Mouse (Mus musculus) cerebellum, postnatal 25 days (tissue): ENCODE measurements around the gene 4930595D18Rik.

Experiments
- DNase-seq, 2 experiments: peaks; one replicate each; pipeline ENCODE4 v3.0.0; 2021; ENCODE audit warnings: mixed read lengths in 2 of 2

4930595D18Rik gene

GRCm38 (mm10) chr12:111165146-111165812, 19.0 kb downstream of the 4930595D18Rik start:
- peak; percentile 52 to 68 for DNase-seq

- DNase-seq = peak; percentile 84 to 91
Observed at GRCm38 (mm10) chr12:111164310-111164751, 20.0 kb downstream of the 4930595D18Rik start.

- no peak for DNase-seq
Observed at GRCm38 (mm10) chr12:111162312-111163061, 21.8 kb downstream of the 4930595D18Rik start.

GRCm38 (mm10) chr12:111161943-111162311, 22.4 kb downstream of the 4930595D18Rik start:
- DNase-seq = no peak

GRCm38 (mm10) chr12:111160871-111161270, 23.4 kb downstream of the 4930595D18Rik start:
- no peak for DNase-seq

GRCm38 (mm10) chr12:111159659-111160428, 24.4 kb downstream of the 4930595D18Rik start:
- DNase-seq = no peak

GRCm38 (mm10) chr12:111155756-111156155, 28.5 kb downstream of the 4930595D18Rik start:
- DNase-seq = no peak

GRCm38 (mm10) chr12:111154641-111155040, 29.6 kb downstream of the 4930595D18Rik start:
- DNase-seq = no peak

GRCm38 (mm10) chr12:111153946-111154345, 30.3 kb downstream of the 4930595D18Rik start:
- DNase-seq = no peak

GRCm38 (mm10) chr12:111152981-111153710, 31.1 kb downstream of the 4930595D18Rik start:
- peak; percentile 54 to 60 for DNase-seq

- DNase-seq = no peak
Observed at GRCm38 (mm10) chr12:111152579-111152978, 31.7 kb downstream of the 4930595D18Rik start.

GRCm38 (mm10) chr12:111151422-111152156, 32.7 kb downstream of the 4930595D18Rik start:
- DNase-seq = no peak

- DNase-seq = no peak
Observed at GRCm38 (mm10) chr12:111150236-111150596, 34.1 kb downstream of the 4930595D18Rik start.

GRCm38 (mm10) chr12:111149495-111150235, 34.6 kb downstream of the 4930595D18Rik start:
- no peak for DNase-seq

GRCm38 (mm10) chr12:111145269-111145668, 39.0 kb downstream of the 4930595D18Rik start:
- DNase-seq = no peak

- no peak for DNase-seq
Observed at GRCm38 (mm10) chr12:111144598-111144997, 39.7 kb downstream of the 4930595D18Rik start.

- DNase-seq = no peak
Observed at GRCm38 (mm10) chr12:111143509-111144063, 40.7 kb downstream of the 4930595D18Rik start.

GRCm38 (mm10) chr12:111143005-111143508, 41.2 kb downstream of the 4930595D18Rik start:
- peak; percentile 51 to 64 for DNase-seq

GRCm38 (mm10) chr12:111137079-111137478, 47.2 kb downstream of the 4930595D18Rik start:
- peak in 1 of 2 experiments; percentile 43 for DNase-seq

GRCm38 (mm10) chr12:111135953-111136352, 48.3 kb downstream of the 4930595D18Rik start:
- no peak for DNase-seq
